Mouse (Mus musculus): ENCODE results near the gene Lats2. TPM values are rescaled to one million over a fixed set of nuclear protein-coding genes. Genes with fewer than 3 reads are reported as not detected.

Lats2 gene
- total RNA-seq, 2 experiments from 2014 or later = 8.1 to 9.3 TPM

GRCm38 (mm10) chr14:57656519-57656918 lies 101.7 kb downstream of the Lats2 start:
- peak; percentile 60 for ATAC-seq (replicated peaks; ENCODE audit: poor library complexity)

GRCm38 (mm10) chr14:57649501-57649900 lies 108.7 kb downstream of the Lats2 start:
- 0 out of 2 replicates have a peak, but pooled peaks have one; percentile 44 for ATAC-seq (replicated peaks; ENCODE audit: poor library complexity)

GRCm38 (mm10) chr14:57646155-57646554 lies 112.0 kb downstream of the Lats2 start:
- no peak for ATAC-seq (replicated peaks; ENCODE audit: poor library complexity)

Other genes starting within 250 kb of the Lats2 start
- not detected in 2 replicates for gene Il17d, start 233.6 kb downstream of the Lats2 start, total RNA-seq (2015)
- gene Il17d, start 233.6 kb downstream of the Lats2 start, total RNA-seq (2017) = 0.17 TPM in 1 of 2 replicates, not detected in the other
- 43.6 and 49.5 TPM in 2 replicates for gene Eef1akmt1, start 186.8 kb downstream of the Lats2 start, total RNA-seq (2015)
- 14.0 and 24.2 TPM in 2 replicates for gene Eef1akmt1, start 186.8 kb downstream of the Lats2 start, total RNA-seq (2017)
- gene Xpo4, start 93.0 kb downstream of the Lats2 start, total RNA-seq (2015) = 37.2 and 38.5 TPM in 2 replicates
- 31.2 and 43.2 TPM in 2 replicates for gene Xpo4, start 93.0 kb downstream of the Lats2 start, total RNA-seq (2017)
- gene Gm49361, start 12.3 kb downstream of the Lats2 start, total RNA-seq (2015) = not detected in 2 replicates
- not detected in 2 replicates for gene Gm49361, start 12.3 kb downstream of the Lats2 start, total RNA-seq (2017)
- 160 and 206 TPM in 2 replicates for gene Sap18, start 39.8 kb upstream of the Lats2 start, total RNA-seq (2015)
- gene Sap18, start 39.8 kb upstream of the Lats2 start, total RNA-seq (2017) = 16.6 and 19.9 TPM in 2 replicates
- 34.8 and 40.9 TPM in 2 replicates for gene Ska3, start 67.8 kb upstream of the Lats2 start, total RNA-seq (2015)
- gene Ska3, start 67.8 kb upstream of the Lats2 start, total RNA-seq (2017) = 27.3 and 42.0 TPM in 2 replicates
- gene Mrpl57, start 67.8 kb upstream of the Lats2 start, total RNA-seq (2015) = 87.0 and 89.2 TPM in 2 replicates
- gene Mrpl57, start 67.8 kb upstream of the Lats2 start, total RNA-seq (2017) = 70.5 and 72.5 TPM in 2 replicates
- 43.5 and 49.2 TPM in 2 replicates for gene Zdhhc20, start 131.9 kb upstream of the Lats2 start, total RNA-seq (2015)
- gene Zdhhc20, start 131.9 kb upstream of the Lats2 start, total RNA-seq (2017) = 40.8 and 44.5 TPM in 2 replicates
- 29.9 and 35.5 TPM in 2 replicates for gene Micu2, start 240.9 kb upstream of the Lats2 start, total RNA-seq (2015)
- gene Micu2, start 240.9 kb upstream of the Lats2 start, total RNA-seq (2017) = 71.0 and 84.1 TPM in 2 replicates